9 mouse cellular contexts compared by ENCODE assay signal in the genomic region with DNA sequence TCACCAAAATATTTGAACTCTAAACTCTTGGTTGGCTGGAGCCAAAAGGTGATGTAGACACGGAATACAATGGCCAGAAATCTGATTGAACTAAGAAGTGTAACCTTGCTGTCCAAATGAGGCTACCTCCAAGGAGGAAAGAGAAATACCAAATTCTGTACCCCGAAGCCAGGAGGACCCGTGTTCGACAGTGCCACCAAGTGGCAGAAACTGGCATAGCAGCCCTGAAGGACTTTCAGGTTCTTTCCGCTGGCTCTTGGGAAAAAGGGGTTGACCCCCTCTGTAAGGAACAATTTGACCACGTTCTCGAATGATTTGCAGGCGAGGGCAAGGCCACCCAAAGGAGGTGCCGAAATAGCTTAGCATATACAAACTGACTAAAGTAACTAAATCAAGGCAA. TPM values are rescaled to one million over a fixed set of nuclear protein-coding genes. Genes with fewer than 3 reads are reported as not detected.
DNase-seq lines count a peak whose midpoint lies in the region.
"Had no signal": no experiment of that assay in that cellular context is flagged by ENCODE, and none has a peak within 500 bp of the region (broad histone marks: within the 10 kb centered on the region; RNA-seq: fewer than 3 reads in every experiment).

No protein-coding gene starts in this region.

- H3K27me3 ChIP-seq in heart, embryonic 10.5 days (ENCODE audit: insufficient read depth, poor library complexity, severe bottlenecking), result no peaks in the 10 kb centered on the region
- H3K27me3 ChIP-seq in splenic B cell, adult 2 months (ENCODE audit: control insufficient read depth, insufficient read depth, low read length, poor library complexity, severe bottlenecking), result no peaks in the 10 kb centered on the region
- H3K27me3 ChIP-seq: embryonic facial prominence, embryonic 13.5 days had no signal

- no peaks in the 10 kb centered on the region for H3K36me3 ChIP-seq in heart, embryonic 10.5 days
- H3K36me3 ChIP-seq in splenic B cell, adult 2 months (ENCODE audit: control insufficient read depth, insufficient read depth, low read length, poor library complexity, severe bottlenecking), result no peaks in the 10 kb centered on the region
- H3K36me3 ChIP-seq: embryonic facial prominence, embryonic 13.5 days had no signal

- H3K4me3 ChIP-seq in heart, embryonic 10.5 days, result no peak overlapping the region
- H3K4me3 ChIP-seq: embryonic facial prominence, embryonic 13.5 days had no signal

- no peak overlapping the region for H3K27ac ChIP-seq in heart, embryonic 10.5 days
- H3K27ac ChIP-seq: embryonic facial prominence, embryonic 13.5 days had no signal

- WGBS in heart, embryonic 10.5 days, result 27% methylated on average over 9 of the region's 9 CpGs

- H3K9me3 ChIP-seq in heart, embryonic 10.5 days, result no peaks in the 10 kb centered on the region
- H3K9me3 ChIP-seq: embryonic facial prominence, embryonic 13.5 days had no signal

- no peaks in the 10 kb centered on the region for H3K4me1 ChIP-seq in heart, embryonic 10.5 days
- H3K4me1 ChIP-seq: embryonic facial prominence, embryonic 13.5 days had no signal

- DNase-seq in heart, adult 18-20 months, result peak; percentile 55 to 92
- no peak for DNase-seq in heart, embryonic 10.5 days (ENCODE audit: low spot score)
- DNase-seq in urinary bladder, postnatal 14 days (ENCODE audit: low spot score), result peak; percentile 64
- DNase-seq in urinary bladder, postnatal 4 days (ENCODE audit: low spot score in 2 of 2), result no peak
- DNase-seq in embryo, embryonic 10 days (ENCODE audit: low spot score), result peak; percentile 63
- peak; percentile 33 for DNase-seq in hindlimb bud, embryonic 11.5 days (ENCODE audit: extremely low spot score, low read depth, low spot score)
- peak; percentile 74 for DNase-seq in lung, postnatal 36 days
- peak; percentile 74 for DNase-seq in splenic B cell, adult 2 months (ENCODE audit: low read depth, low spot score)

RNA-seq across cellular contexts. Expression of gene Ccn2, which starts 26.3 kb away (rescaled TPM):
- total RNA-seq in heart, adult 18-20 months (2021), result 100 to 1,000 TPM; 120 to 129 TPM
- polyA plus RNA-seq in heart, embryonic 10.5 days (2016; fragmentation: Nextera tagmentation; extraction: Ambion mirVana), result 20.5 and 32.0 TPM in 2 replicates

Comparison
In these comparisons a context has a peak if more than half of its experiments do, and no peak if none do; other contexts are left out.
1. DNase-seq: peak in heart, adult 18-20 months (2 of 2), urinary bladder, postnatal 14 days (single experiment), embryo, embryonic 10 days (single experiment), hindlimb bud, embryonic 11.5 days (single experiment), lung, postnatal 36 days (single experiment) and splenic B cell, adult 2 months (single experiment); none in heart, embryonic 10.5 days (single experiment) and urinary bladder, postnatal 4 days (0 of 2).